Mouse (Mus musculus) forebrain, postnatal 0 days (tissue): ENCODE data around the gene Tmem37. TPM values are rescaled to one million over a fixed set of nuclear protein-coding genes. Genes with fewer than 3 reads are reported as not detected.

Experiments
- ATAC-seq: fragments of 200-750 bp; cut with Nextera tagmentation; 2 replicates; pipeline ENCODE4 v1.8.0; 2017; ENCODE audit warnings: mild to moderate bottlenecking, moderate library complexity
- DNase-seq: peaks from one replicate; pipeline ENCODE4 v3.0.0-alpha.2; 2015
- H3K27ac ChIP-seq: fragments of 300-500 bp; sonication (generic); 2 replicates; pipeline ENCODE4 v1.5.1; 2014; ENCODE audit warnings: low read depth, mild to moderate bottlenecking, antibody characterized with exemption, low read length, moderate library complexity, mixed read lengths
- H3K27me3 ChIP-seq: fragments of 300-500 bp; sonication (generic); 2 replicates; pipeline ENCODE4 v1.6.1; 2014; ENCODE audit warnings: mild to moderate bottlenecking, low read length, mixed read lengths; ENCODE audit not compliant: insufficient read depth
- H3K36me3 ChIP-seq: fragments of 300-500 bp; sonication (generic); 2 replicates; pipeline ENCODE4 v1.6.1; 2014; ENCODE audit warnings: mild to moderate bottlenecking, moderate library complexity; ENCODE audit not compliant: insufficient read depth
- H3K4me1 ChIP-seq: fragments of 300-500 bp; sonication (generic); 2 replicates; pipeline ENCODE4 v1.6.1; 2014; ENCODE audit warnings: antibody characterized with exemption; ENCODE audit not compliant: insufficient read depth
- H3K4me2 ChIP-seq: fragments of 300-500 bp; sonication (generic); 2 replicates; pipeline ENCODE4 v1.6.1; 2014; ENCODE audit warnings: low read depth, mild to moderate bottlenecking, moderate library complexity
- H3K4me3 ChIP-seq: fragments of 300-500 bp; sonication (generic); 2 replicates; pipeline ENCODE4 v1.5.1; 2014; ENCODE audit warnings: low read depth, low read length, mixed read lengths
- H3K9ac ChIP-seq: fragments of 300-500 bp; sonication (generic); 2 replicates; pipeline ENCODE4 v1.6.1; 2014; ENCODE audit warnings: mild to moderate bottlenecking
- H3K9me3 ChIP-seq: fragments of 300-500 bp; sonication (generic); 2 replicates; pipeline ENCODE4 v1.6.1; 2016; ENCODE audit warnings: low read length
- CTCF ChIP-seq: sonication (generic); IDR thresholded peaks from 2 replicates; pipeline ENCODE4 v1.5.1; 2016; ENCODE audit warnings: antibody characterized with exemption, control low read depth, low read depth
- WGBS: fragments of 180-500 bp; shearing (Covaris S2); extraction: QIAGEN DNeasy Blood & Tissue Kit; methylation state at CpG from one replicate; pipeline ENCODE4 v1.1.7; 2014; 5-methylcytosine and 5-hydroxymethylcytosine counted together
- polyA plus RNA-seq: library from polyadenylated mRNA; unstranded; fragments of >200 nt; fragmentation: Nextera tagmentation; extraction: Ambion mirVana; gene quantifications from 2 replicates; pipeline ENCODE4 v1.2.1, GENCODE M21; 2015
- total RNA-seq: library from RNA; depleted of rRNA; stranded (reverse); fragments of >200 nt; gene quantifications from 2 replicates; pipeline ENCODE4 v1.2.3, GENCODE M21; 2014

Tmem37 gene
- total and polyA plus RNA-seq, 2 experiments from 2014 or later, result 6.0 to 6.8 TPM

- TF ChIP-seq CTCF, result no peak
- WGBS, result 34% methylated on average over 7 of the region's 7 CpGs
- no peaks in the 10 kb centered on the region for H3K4me1 ChIP-seq
- H3K9ac ChIP-seq, result no peak overlapping the region
- H3K27ac ChIP-seq, result no peak overlapping the region
- no peak overlapping the region for H3K4me3 ChIP-seq
- DNase-seq, result no peak
- no peak overlapping the region for H3K4me2 ChIP-seq
- no peaks in the 10 kb centered on the region for H3K27me3 ChIP-seq
- no peak for ATAC-seq
- H3K9me3 ChIP-seq, result no peaks in the 10 kb centered on the region
- no peaks in the 10 kb centered on the region for H3K36me3 ChIP-seq
These were observed 9.2 kb upstream of the Tmem37 start for GRCm38 (mm10) chr1:120082957-120083585.

- Histone ChIP-seq H3K36me3 (no peaks in the 10 kb centered on the region), H3K4me3 (no peak overlapping the region), H3K9me3 (no peaks in the 10 kb centered on the region), H3K4me1 (no peaks in the 10 kb centered on the region), H3K27ac (no peak overlapping the region), H3K4me2 (no peak overlapping the region), H3K9ac (no peak overlapping the region), H3K27me3 (no peaks in the 10 kb centered on the region)
- no peak for TF ChIP-seq CTCF
- ATAC-seq (no peak), DNase-seq (no peak)
- 94% methylated on average over 1 of the region's 1 CpGs for WGBS
These were observed 6.8 kb upstream of the Tmem37 start for GRCm38 (mm10) chr1:120080632-120081031.

- no peak for DNase-seq
- 11% methylated on average over 9 of the region's 9 CpGs for WGBS
- H3K4me1 ChIP-seq, result peaks cover 7% of the 10 kb centered on the region; the same call in 1 of the 2 replicates
These were observed 4.0 kb upstream of the Tmem37 start for GRCm38 (mm10) chr1:120077746-120078410.

DNA sequence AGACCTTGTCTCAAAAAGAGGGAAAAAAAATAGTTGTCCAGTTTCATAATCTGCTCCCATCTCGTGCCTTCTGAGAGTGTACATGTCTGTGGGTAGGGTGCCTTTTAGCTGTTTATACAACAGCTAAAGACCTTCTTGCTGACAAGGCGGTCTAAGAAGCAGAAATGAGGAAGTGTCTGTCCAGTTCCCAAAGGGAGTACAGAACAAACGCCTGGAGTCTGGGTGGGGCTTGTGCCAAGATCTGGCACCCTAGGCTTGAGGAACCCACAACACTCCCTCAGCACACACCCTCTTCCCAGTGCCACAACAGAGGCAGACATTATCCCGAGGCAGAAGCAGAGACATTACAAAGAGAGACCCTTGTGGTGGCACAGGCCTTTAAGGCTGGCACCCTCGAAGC is 1.6 kb upstream of the Tmem37 start:
- Histone ChIP-seq H3K4me2 (no peak overlapping the region), H3K9me3 (no peaks in the 10 kb centered on the region), H3K4me3 (no peak overlapping the region), H3K36me3 (no peaks in the 10 kb centered on the region), H3K4me1 (peaks cover 9% of the 10 kb centered on the region; the same call in 1 of the 2 replicates), H3K27me3 (peaks cover 13% of the 10 kb centered on the region), H3K9ac (no peak overlapping the region), H3K27ac (no peak overlapping the region)
- ATAC-seq (no peak), DNase-seq (no peak)
- 77% methylated on average over 5 of the region's 5 CpGs for WGBS
- no peak for TF ChIP-seq CTCF

More at GRCm38 (mm10) chr1:120077746-120078410, 4.0 kb upstream of the Tmem37 start:
- Histone ChIP-seq H3K9me3 (no peaks in the 10 kb centered on the region), H3K27me3 (peaks cover 13% of the 10 kb centered on the region), H3K4me2 (no peak overlapping the region), H3K27ac (no peak overlapping the region), H3K4me3 (no peak overlapping the region), H3K9ac (no peak overlapping the region), H3K36me3 (no peaks in the 10 kb centered on the region)
- no peak for ATAC-seq
- no peak for TF ChIP-seq CTCF

DNA sequence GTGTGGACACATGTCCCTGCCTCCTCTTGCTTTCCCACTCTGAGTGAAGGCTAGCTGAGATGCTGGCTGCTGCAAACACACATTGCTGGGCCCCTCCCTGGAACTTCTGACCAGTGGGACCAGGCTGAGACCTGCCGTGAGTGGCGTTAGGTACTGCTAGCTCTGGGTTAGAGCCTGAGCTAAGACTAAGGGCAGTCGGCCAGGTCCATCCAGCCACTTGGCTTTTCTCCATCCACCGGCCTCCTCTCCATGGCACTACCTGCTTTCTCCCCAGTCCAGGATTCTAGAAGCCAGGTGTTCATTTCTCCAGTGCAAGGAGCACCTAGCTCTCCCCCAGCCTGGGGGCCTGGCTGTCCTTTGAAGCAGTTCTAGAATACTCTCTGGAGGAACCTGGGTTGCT is 1.1 kb upstream of the Tmem37 start:
- H3K4me3 ChIP-seq, result no peak overlapping the region
- WGBS, result 77% methylated on average over 4 of the region's 4 CpGs
- no peak for DNase-seq

DNA sequence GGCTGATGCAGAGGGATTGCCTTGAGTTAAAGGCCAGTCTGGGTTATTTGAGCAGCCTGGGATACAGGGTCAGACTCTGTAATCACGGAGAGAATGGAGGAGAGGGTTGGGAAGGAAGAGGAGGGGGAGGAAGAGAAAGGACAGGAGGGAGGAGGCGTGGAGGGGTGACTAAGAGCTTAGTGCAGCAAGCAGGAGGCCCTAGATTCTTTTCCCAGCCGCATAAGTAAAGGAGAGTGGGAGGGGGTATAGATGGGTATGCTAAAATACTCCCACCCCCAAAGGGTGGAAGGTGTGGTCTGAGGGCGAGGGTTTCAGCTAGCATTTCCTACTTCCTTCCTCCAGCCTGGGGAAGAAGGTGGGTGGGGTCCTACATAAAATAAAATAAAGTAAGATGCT is 431 bp upstream of the Tmem37 start:
- H3K27ac ChIP-seq, result no peak overlapping the region
- no peak overlapping the region for H3K4me2 ChIP-seq
- H3K4me3 ChIP-seq, result no peak overlapping the region
- peaks cover 13% of the 10 kb centered on the region for H3K27me3 ChIP-seq
- DNase-seq, result no peak
- WGBS, result 38% methylated on average over 4 of the region's 4 CpGs
- H3K9me3 ChIP-seq, result no peaks in the 10 kb centered on the region
- H3K4me1 ChIP-seq, result peaks cover 9% of the 10 kb centered on the region; the same call in 1 of the 2 replicates
- no peaks in the 10 kb centered on the region for H3K36me3 ChIP-seq
- H3K9ac ChIP-seq, result no peak overlapping the region
- TF ChIP-seq CTCF, result no peak
- no peak for ATAC-seq

More for the DNA sequence above, 1.1 kb upstream of the Tmem37 start:
- ATAC-seq, result no peak
- Histone ChIP-seq H3K4me2 (no peak overlapping the region), H3K4me1 (peaks cover 9% of the 10 kb centered on the region; the same call in 1 of the 2 replicates), H3K27me3 (peaks cover 13% of the 10 kb centered on the region), H3K27ac (no peak overlapping the region), H3K9me3 (no peaks in the 10 kb centered on the region), H3K9ac (no peak overlapping the region), H3K36me3 (no peaks in the 10 kb centered on the region)
- no peak for TF ChIP-seq CTCF

- Histone ChIP-seq H3K9me3 (no peaks in the 10 kb centered on the region), H3K27ac (no peak overlapping the region), H3K9ac (no peak overlapping the region), H3K4me1 (peaks cover 9% of the 10 kb centered on the region; the same call in 1 of the 2 replicates), H3K27me3 (peaks cover 13% of the 10 kb centered on the region), H3K36me3 (no peaks in the 10 kb centered on the region), H3K4me3 (peak overlapping the region; percentile 32), H3K4me2 (peak overlapping the region; percentile 59)
- no peak for DNase-seq
- no peak for ATAC-seq
- 14% methylated on average over 16 of the region's 16 CpGs for WGBS
- no peak for TF ChIP-seq CTCF
These were observed 974 bp downstream of the Tmem37 start for GRCm38 (mm10) chr1:120072900-120073299.
